Mouse (Mus musculus): ENCODE results near the gene 1700061G19Rik. TPM values are rescaled to one million over a fixed set of nuclear protein-coding genes. Genes with fewer than 3 reads are reported as not detected.

Gene 1700061G19Rik
- total and polyA plus RNA-seq, 3 experiments: 0.08 to 0.29 TPM; not detected in 1

DNA sequence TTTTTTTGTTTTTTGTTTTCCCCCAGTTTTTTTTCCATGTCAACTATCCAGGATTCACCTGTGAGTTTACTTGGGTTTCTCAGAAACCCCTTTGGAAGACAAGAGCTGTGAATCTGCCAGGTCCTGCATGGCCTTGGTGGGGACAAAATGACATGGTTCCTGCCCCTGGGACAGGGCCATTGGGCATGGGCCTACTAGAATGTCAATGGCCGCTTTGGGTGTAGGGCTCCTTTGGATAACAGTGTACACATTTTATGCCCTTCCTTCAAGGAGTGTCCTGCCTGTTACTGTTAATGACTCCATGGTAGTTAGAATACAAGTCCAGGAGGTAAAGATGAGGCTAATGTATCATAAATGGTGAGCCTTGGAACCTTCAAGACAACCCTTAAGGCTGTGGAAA, 42.4 kb upstream of the 1700061G19Rik start:
- Histone ChIP-seq H3K79me2 (replicated peaks; ENCODE audit: control insufficient read depth, extremely low read depth, insufficient read depth, poor library complexity, severe bottlenecking) (no peaks in the 10 kb centered on the region), H3K4me3 (replicated peaks in 1 of 3; ENCODE audit: low read depth in 2 of 3, low read length in 2 of 3, poor library complexity in 1 of 3) (no peak overlapping the region), H3K27ac (ENCODE audit: insufficient read depth, low read depth) (no peak overlapping the region), H3K27me3 (replicated peaks) (peaks cover 80% of the 10 kb centered on the region), H3K9ac (ENCODE audit: insufficient read depth, low read depth) (no peak overlapping the region), H3K4me2 (ENCODE audit: insufficient read depth, low read depth, poor library complexity, severe bottlenecking) (no peak overlapping the region), H3K36me3 (replicated peaks in 1 of 2; ENCODE audit: control insufficient read depth in 1 of 2, insufficient read depth in 1 of 2, low read length in 1 of 2) (no peaks in the 10 kb centered on the region), H3K4me1 (ENCODE audit: control insufficient read depth in 1 of 2, insufficient read depth in 2 of 2) (peaks cover 0 to 4% of the 10 kb centered on the region in 2 experiments; a peak in 2 of 4 replicates), H3K9me3 (replicated peaks; ENCODE audit: low read length) (no peaks in the 10 kb centered on the region)
- no peak for TF ChIP-seq UBTF (IDR thresholded peaks at IDR 0.05; ENCODE audit: low read depth, low read length)
- TF ChIP-seq MEF2A (IDR thresholded peaks at IDR 0.05; ENCODE audit: borderline replicate concordance, low read depth, low read length): no peak
- no peak for TF ChIP-seq JUN (IDR thresholded peaks at IDR 0.05; ENCODE audit: insufficient read depth, low read depth, low read length)
- TF ChIP-seq USF1 (IDR thresholded peaks at IDR 0.05; ENCODE audit: low read depth, low read length): no peak
- TF ChIP-seq KAT2A (IDR thresholded peaks at IDR 0.05; ENCODE audit: insufficient replicate concordance, low read length): no peak
- no peak for TF ChIP-seq MYC (IDR thresholded peaks at IDR 0.05; ENCODE audit: low read depth, low read length)
- TF ChIP-seq TCF12 (IDR thresholded peaks at IDR 0.05; ENCODE audit: low read depth, low read length): no peak
- TF ChIP-seq CHD1 (IDR thresholded peaks at IDR 0.05; ENCODE audit: low read depth, low read length): no peak
- dilution Hi-C loops (cut with MboI; ENCODE audit: extremely low pct_ligation_motif_present, extremely low pct_unique_long_range_greater_than_20kb, low sequenced_read_pairs) (no loop called here), in situ Hi-C loops (cut with MboI; ENCODE audit: low pct_ligation_motif_present, low pct_unique_long_range_greater_than_20kb, low sequenced_read_pairs) (no loop called here)
- DNase-seq (ENCODE audit: extremely low read depth): no peak

- DNase-seq (ENCODE audit: extremely low read depth): no peak
- H3K79me2 ChIP-seq (replicated peaks; ENCODE audit: control insufficient read depth, extremely low read depth, insufficient read depth, poor library complexity, severe bottlenecking): no peaks in the 10 kb centered on the region
- H3K9me3 ChIP-seq (replicated peaks; ENCODE audit: low read length): no peaks in the 10 kb centered on the region
- no peak overlapping the region for H3K9ac ChIP-seq (ENCODE audit: insufficient read depth, low read depth)
- in situ Hi-C loops (cut with MboI; ENCODE audit: low pct_ligation_motif_present, low pct_unique_long_range_greater_than_20kb, low sequenced_read_pairs): no loop called here
- no peak overlapping the region for H3K27ac ChIP-seq (ENCODE audit: insufficient read depth, low read depth)
- no peaks in the 10 kb centered on the region for H3K36me3 ChIP-seq (replicated peaks in 1 of 2; ENCODE audit: control insufficient read depth in 1 of 2, insufficient read depth in 1 of 2, low read length in 1 of 2)
- peaks cover 80% of the 10 kb centered on the region for H3K27me3 ChIP-seq (replicated peaks)
- dilution Hi-C loops (cut with MboI; ENCODE audit: extremely low pct_ligation_motif_present, extremely low pct_unique_long_range_greater_than_20kb, low sequenced_read_pairs): no loop called here
- H3K4me1 ChIP-seq (ENCODE audit: control insufficient read depth in 1 of 2, insufficient read depth in 2 of 2): peaks cover 0 to 4% of the 10 kb centered on the region in 2 experiments; a peak in 2 of 4 replicates
- H3K4me2 ChIP-seq (ENCODE audit: insufficient read depth, low read depth, poor library complexity, severe bottlenecking): no peak overlapping the region
- TF ChIP-seq NELFE (IDR thresholded peaks at IDR 0.05; ENCODE audit: low read depth, low read length) (no peak), IRF4 (IDR thresholded peaks at IDR 0.05; ENCODE audit: low read depth, low read length) (no peak), E2F4 (IDR thresholded peaks at IDR 0.05; ENCODE audit: insufficient replicate concordance, low read depth, low read length) (no peak), CHD1 (IDR thresholded peaks at IDR 0.05; ENCODE audit: low read depth, low read length) (no peak), PAX5 (IDR thresholded peaks at IDR 0.05; ENCODE audit: low read length) (no peak), POLR2A (IDR thresholded peaks at IDR 0.05; ENCODE audit: low read depth, low read length) (no peak), TCF12 (IDR thresholded peaks at IDR 0.05; ENCODE audit: low read depth, low read length) (no peak), ZKSCAN1 (IDR thresholded peaks at IDR 0.05; ENCODE audit: borderline replicate concordance, low read depth, low read length) (no peak), NRF1 (IDR thresholded peaks at IDR 0.05; ENCODE audit: low read depth, low read length) (no peak), TBP (conservative IDR thresholded peaks at IDR 0.05; ENCODE audit: low read depth, low read length) (no peak), ELF1 (IDR thresholded peaks at IDR 0.05; ENCODE audit: low read depth, low read length) (no peak), MAFK (IDR thresholded peaks at IDR 0.05; ENCODE audit: insufficient replicate concordance, low read length) (no peak), USF1 (IDR thresholded peaks at IDR 0.05; ENCODE audit: low read depth, low read length) (no peak), ZNF384 (IDR thresholded peaks at IDR 0.05; ENCODE audit: low read depth, low read length) (no peak), CTCF (conservative IDR thresholded peaks at IDR 0.05 in 1 of 2, IDR thresholded peaks at IDR 0.05 in 1 of 2; ENCODE audit: low read depth in 2 of 2, low read length in 2 of 2) (no peak)
- H3K4me3 ChIP-seq (replicated peaks in 1 of 3; ENCODE audit: low read depth in 2 of 3, low read length in 2 of 3, poor library complexity in 1 of 3): no peak overlapping the region
These were observed 41.9 kb upstream of the 1700061G19Rik start for GRCm38 (mm10) chr17:56833381-56833780.

Data from CH12.LX (cell line).